Mouse (Mus musculus) left cerebral cortex, adult 18-20 months (tissue): ENCODE data around the gene Crtc3. TPM values are rescaled to one million over a fixed set of nuclear protein-coding genes. Genes with fewer than 3 reads are reported as not detected.

ENCODE experiments used
- DNase-seq, 2 experiments: peaks; one replicate each; pipeline ENCODE4 v3.0.0; 2021 to 2022; ENCODE audit warnings: low spot score in 2 of 2, mixed read lengths in 1 of 2
- total RNA-seq, 2 experiments: library from RNA; stranded (reverse); gene quantifications; 2 replicates each; pipeline ENCODE4 v1.2.3; 2021

Crtc3 gene
- total RNA-seq, 2 experiments from 2014 or later, result 14.4 to 14.5 TPM

DNA sequence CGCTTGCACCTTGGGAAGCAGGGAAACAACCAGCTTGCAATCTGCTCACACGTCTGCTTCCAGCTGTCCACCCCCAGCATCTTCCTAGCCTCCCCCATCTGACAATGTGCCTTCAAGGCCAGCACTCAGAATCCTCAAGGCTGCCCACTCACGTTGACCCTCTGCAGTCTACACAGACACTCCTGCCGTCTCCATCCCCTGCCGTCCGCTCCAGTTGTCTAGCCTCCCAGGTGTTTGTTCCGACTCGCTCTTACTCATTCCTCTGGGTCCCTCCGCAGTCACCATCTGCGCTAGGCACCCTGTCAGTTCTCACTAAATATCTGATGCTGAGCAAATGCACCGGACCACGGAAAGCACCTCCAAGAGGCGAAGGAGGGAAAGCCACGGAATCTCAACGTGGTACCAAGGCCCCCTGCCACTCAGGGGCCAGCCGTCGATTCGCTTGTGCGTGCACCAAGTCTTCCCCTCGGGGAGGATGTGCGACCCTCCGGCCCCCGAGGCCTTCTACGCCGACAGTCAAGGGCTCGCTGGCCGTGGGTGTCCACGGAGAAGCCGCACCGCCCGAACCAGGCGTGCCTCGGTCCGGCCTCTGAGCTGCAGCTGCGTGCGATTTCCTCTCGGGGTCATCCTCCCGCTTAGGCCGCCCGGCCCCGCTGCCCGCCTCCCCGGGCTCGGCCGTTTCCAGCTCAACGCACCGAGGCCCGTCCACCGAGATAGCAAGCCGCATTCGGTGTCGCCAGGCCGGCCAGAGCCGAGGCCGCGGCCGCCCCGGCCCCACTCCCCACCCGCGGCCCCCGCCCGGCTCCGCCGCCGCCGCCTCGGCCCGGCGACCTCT lies 739 bp downstream of the Crtc3 start:
- DNase-seq, result peak; percentile 55 to 69

- no peak for DNase-seq
Observed at GRCm38 (mm10) chr7:80685639-80686038, 3.0 kb downstream of the Crtc3 start.

- DNase-seq, result no peak
Observed at GRCm38 (mm10) chr7:80682630-80683029, 6.0 kb downstream of the Crtc3 start.

DNA sequence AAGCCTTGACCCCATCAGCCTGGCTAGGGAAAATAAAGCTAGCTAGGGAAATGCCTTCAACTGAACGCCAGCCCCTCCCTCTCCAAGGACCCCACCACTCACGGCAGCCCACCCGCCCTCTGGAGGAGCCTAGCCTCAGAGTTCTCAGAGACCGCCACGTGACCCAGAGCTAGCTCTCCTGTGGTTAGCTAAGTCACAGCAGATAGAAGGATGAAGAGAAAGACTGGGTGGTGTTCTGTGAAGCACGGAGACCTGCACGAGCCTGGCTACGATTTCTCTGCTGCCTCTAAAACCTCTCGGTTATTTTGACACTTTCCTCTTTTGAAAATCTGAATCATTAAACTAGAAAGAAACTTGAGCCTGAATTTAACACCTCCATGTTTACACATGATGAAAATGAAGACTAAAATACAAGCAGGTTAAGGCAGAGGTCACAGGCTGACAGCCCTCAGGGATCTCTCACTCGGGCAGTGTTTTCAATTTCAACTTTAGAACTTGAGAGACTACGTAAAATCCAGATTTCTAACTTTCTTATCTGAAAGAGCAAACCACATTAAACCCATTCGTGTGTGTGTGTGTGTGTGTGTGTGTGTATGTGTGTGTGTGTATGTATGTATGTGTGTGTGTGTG lies 8.3 kb downstream of the Crtc3 start:
- DNase-seq, result no peak

GRCm38 (mm10) chr7:80672323-80672722 lies 16.4 kb downstream of the Crtc3 start:
- no peak for DNase-seq

DNA sequence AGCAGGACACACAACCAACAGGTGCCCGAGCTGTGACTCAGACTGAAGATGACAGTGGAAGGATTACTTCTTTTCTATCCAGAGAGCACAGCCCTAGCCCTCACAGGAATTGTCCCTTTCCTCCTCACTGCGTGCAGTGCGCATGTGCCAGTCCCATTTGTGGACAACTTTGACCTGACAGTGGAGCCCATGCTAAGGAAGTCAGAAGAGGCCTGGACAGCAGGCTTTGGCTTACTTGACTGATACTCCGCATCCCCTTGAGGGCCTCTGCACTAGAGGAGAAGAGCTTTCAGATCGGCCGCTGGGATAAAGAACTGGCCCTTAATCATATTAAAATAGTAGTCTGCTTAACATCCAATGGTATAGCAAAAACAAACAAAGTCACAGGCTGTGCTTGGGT lies 17.8 kb downstream of the Crtc3 start:
- no peak for DNase-seq

GRCm38 (mm10) chr7:80667190-80667589 lies 21.5 kb downstream of the Crtc3 start:
- DNase-seq, result no peak

GRCm38 (mm10) chr7:80666198-80666915 lies 22.3 kb downstream of the Crtc3 start:
- no peak for DNase-seq

DNA sequence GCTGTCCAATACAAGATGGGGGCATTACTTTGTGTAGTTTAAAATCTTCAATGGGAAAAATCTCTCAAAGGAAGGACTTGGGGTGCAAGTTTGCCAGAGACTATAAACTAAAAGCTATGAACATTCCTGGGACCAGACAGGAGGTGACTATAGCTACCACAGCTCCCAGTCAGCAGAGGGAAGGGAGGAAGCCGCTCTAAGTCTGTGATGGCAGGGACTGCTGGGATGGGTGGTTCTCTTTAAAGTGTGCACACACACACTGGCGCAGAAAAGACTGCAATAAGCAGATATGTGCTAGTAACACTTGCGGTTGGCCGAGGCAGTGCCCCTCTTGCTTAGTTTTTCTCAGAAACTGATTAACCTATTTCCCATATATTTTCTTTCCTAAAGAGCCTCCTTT lies 27.6 kb downstream of the Crtc3 start:
- no peak for DNase-seq

- peak; percentile 35 to 54 for DNase-seq
Observed at GRCm38 (mm10) chr7:80660619-80661018, 28.1 kb downstream of the Crtc3 start.

GRCm38 (mm10) chr7:80657896-80658295 lies 30.8 kb downstream of the Crtc3 start:
- DNase-seq, result no peak

DNA sequence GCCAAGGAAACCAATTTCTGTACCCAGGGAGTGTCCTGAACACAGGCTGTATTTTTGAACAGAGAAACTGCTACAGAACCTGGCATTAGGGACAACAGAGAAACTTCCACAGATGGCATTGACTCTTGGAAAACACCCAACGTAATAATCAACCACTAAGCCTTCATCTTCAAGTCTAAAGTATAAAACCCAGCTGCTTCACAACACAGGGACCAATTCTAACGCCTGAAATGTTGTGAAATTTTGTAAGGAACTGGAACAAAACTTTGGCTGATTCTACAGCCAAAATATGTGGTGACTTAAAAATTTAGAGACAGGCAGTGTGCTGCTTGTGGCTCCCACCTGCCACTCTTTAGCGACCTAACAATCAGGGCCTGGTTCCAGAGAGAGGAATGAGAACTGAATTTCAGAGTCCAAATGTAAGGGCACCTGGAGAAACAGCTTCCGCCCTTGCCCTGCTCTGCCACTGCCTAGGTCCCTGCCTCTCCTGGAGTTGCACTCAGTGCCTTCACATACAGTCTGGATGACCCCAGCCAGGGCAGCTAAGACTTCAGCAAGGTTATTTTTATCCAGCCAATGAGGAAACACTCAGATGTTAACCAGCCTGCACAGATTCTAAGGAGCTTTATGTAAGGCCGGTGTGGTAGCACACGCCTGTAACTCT lies 33.2 kb downstream of the Crtc3 start:
- no peak for DNase-seq

DNA sequence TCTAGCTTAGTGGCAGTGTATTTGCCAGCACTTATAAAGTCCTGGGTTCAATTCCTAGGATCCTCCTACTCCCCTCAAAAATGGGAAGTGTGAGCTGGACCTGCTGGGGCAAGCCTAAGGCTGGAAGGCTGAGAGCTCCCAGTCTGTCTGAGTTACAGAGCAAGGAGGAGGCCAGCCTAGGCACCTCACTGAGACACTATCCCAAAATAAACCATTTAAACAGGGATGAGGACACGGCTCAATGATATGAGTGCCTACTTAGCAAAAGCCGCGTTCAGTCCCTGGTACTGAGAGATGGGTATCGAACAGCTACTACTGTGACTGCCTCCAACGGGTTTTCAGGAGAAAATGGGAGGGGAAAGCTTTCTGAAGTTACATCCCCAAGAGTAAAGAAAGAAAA lies 33.8 kb downstream of the Crtc3 start:
- DNase-seq, result no peak

DNA sequence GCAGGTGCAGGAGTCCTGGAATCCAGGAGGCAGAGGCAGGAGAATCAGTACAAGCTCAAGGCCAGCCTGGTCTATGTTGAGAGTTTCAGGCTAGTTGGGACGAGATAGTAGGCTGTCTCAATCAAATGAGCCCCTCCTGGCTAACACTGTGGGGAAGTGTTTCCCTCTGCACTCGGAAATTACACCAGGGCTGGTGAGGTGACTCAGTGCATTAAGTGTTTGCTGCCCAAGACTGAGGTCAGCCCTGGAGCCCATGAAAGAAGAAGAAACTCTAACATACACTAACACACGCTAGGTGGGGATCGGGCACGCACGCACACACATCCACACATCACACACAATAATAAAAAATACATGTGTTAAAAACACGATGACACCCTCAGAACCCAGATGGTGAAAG lies 34.3 kb downstream of the Crtc3 start:
- DNase-seq, result no peak

DNA sequence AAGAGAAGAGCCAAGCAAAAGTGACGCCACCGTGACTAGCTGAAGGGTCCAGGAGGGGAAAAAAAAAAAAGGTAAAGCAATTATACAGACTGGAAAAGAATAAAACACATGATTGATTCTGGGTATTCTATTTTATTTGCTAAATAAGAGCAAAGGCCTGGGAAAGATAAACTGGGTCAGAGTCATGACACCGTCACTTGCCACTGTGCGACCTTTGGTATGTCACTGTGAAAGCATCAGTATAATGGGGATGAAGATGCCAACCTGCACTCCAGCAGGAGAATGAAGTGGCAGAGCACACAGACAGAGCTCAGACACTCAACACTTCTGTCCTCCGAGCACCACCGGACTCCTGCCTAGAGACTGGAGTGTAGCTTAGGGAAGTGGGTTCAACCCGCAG lies 34.7 kb downstream of the Crtc3 start:
- DNase-seq, result no peak

GRCm38 (mm10) chr7:80653077-80653476 lies 35.6 kb downstream of the Crtc3 start:
- no peak for DNase-seq

- DNase-seq, result no peak
Observed at GRCm38 (mm10) chr7:80652289-80652688, 36.4 kb downstream of the Crtc3 start.

DNA sequence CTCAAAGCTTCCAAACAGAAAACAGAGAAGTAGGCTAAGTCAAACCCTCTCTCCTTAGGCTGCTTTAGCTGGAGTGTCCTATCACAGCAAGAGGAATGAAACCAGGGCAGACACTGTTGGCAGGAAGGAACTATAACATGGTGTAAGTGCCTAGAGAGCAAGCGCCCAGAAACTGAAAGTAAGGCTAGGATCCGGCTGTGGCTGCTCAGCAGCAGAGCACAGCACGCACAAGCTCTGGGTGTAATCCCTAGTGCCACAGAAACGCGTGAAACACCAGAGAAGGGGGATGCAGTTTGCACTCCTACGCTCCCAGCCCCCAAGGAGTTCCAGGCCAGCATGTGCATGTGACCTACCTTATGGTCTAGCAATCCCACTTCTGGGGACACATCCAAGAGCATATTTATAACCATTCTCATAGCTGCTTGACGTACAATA lies 41.2 kb downstream of the Crtc3 start:
- DNase-seq, result peak; percentile 25 to 40

GRCm38 (mm10) chr7:80646093-80647025 lies 42.3 kb downstream of the Crtc3 start:
- no peak for DNase-seq

DNA sequence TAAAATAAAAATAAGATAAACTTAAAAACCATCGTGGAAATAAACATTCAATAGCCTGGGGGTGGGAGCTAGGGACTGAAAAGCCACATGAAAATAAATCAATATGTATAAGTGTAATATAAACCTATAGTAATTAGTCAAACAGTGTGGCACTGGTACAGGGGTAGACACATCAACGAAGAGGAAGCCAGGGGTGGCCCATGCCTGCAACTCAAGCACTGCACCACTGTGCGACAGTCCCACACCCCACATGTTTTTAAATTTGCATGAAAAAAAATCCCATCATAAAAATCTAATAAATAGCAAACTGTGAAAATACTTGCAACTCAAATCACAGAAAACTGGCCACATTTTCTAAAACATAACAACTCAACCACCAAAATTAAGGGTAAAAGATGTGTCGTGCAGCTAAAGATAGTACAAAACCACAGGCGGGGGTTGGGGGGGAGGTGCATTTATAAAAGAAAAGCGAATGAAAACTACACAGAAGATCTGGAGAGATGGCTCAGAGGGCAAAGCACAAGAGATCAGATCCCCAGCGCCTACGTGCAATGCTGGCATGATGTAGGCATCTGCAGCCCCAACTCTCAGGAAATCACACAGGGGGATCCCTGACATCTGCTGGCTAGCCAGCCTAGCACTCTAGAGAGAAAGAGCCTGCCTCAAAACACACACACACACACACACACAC lies 45.6 kb downstream of the Crtc3 start:
- no peak for DNase-seq
